Mouse (Mus musculus) activated CD4-positive, CD25-positive, alpha-beta regulatory T cell, adult 9 weeks (primary cell): ENCODE results near the gene Qprt. TPM values are rescaled to one million over a fixed set of nuclear protein-coding genes. Genes with fewer than 3 reads are reported as not detected.

Experiments
- polyA plus RNA-seq: library from polyadenylated mRNA; unstranded; fragments of 100-300 nt; shearing (Covaris generic); gene quantifications from one replicate; pipeline ENCODE4 v1.2.1, GENCODE M21; 2017

Qprt gene
- polyA plus RNA-seq = 19.1 TPM

GRCm38 (mm10) chr7:127121911-127122270 lies at the start of gene Qprt:
TSS of gene Qprt (minus strand) at chr7:127122226.

GRCm38 (mm10) chr7:127137262-127138017 lies 15.4 kb upstream of the Qprt start, which contains the start of gene Spn:
TSS of gene Spn (minus strand) at chr7:127137823.

GRCm38 (mm10) chr7:127091114-127091896 lies 30.7 kb downstream of the Qprt start, which contains the start of gene AI467606:
TSS of gene AI467606 (plus strand) at chr7:127091359.

GRCm38 (mm10) chr7:127087278-127088010 lies 34.6 kb downstream of the Qprt start, which contains the start of gene Zg16:
TSS of gene Zg16 (minus strand) at chr7:127087328.

Other genes starting within 250 kb of the Qprt start
- 61.6 TPM for gene Taok2, start 237.5 kb downstream of the Qprt start, polyA plus RNA-seq
- gene Tmem219, start 199.3 kb downstream of the Qprt start, polyA plus RNA-seq = 47.8 TPM
- gene Kctd13, start 193.3 kb downstream of the Qprt start, polyA plus RNA-seq = 11.5 TPM
- 0.17 TPM for gene Asphd1, start 172.6 kb downstream of the Qprt start, polyA plus RNA-seq
- gene Sez6l2, start 171.7 kb downstream of the Qprt start, polyA plus RNA-seq = 1.5 TPM
- gene Cdipt, start 146.3 kb downstream of the Qprt start, polyA plus RNA-seq = 320 TPM
- gene Cdiptos, start 146.1 kb downstream of the Qprt start, polyA plus RNA-seq = 2.9 TPM
- 59.1 TPM for gene Mvp, start 107.6 kb downstream of the Qprt start, polyA plus RNA-seq
- gene Pagr1b, start 105.7 kb downstream of the Qprt start, polyA plus RNA-seq = 0.97 TPM
- 149 TPM for gene Pagr1a, start 104.9 kb downstream of the Qprt start, polyA plus RNA-seq
- gene Gm42742, start 101.1 kb downstream of the Qprt start, polyA plus RNA-seq = 32.7 TPM
- gene Prrt2, start 101.0 kb downstream of the Qprt start, polyA plus RNA-seq = 14.6 TPM
- gene Maz, start 95.2 kb downstream of the Qprt start, polyA plus RNA-seq = 24.7 TPM
- gene Kif22, start 79.8 kb downstream of the Qprt start, polyA plus RNA-seq = 18.7 TPM
- not detected for gene Zg16, start 34.9 kb downstream of the Qprt start, polyA plus RNA-seq
- 389 TPM for gene AI467606, start 30.9 kb downstream of the Qprt start, polyA plus RNA-seq
- gene Spn, start 15.6 kb upstream of the Qprt start, polyA plus RNA-seq = 101 TPM
- 80.9 TPM for gene Cd2bp2, start 73.8 kb upstream of the Qprt start, polyA plus RNA-seq
- gene Tbc1d10b, start 86.2 kb upstream of the Qprt start, polyA plus RNA-seq = 12.2 TPM
- 20.7 TPM for gene Mylpf, start 86.7 kb upstream of the Qprt start, polyA plus RNA-seq
- 20.7 TPM for gene Zfp553, start 110.8 kb upstream of the Qprt start, polyA plus RNA-seq
- gene Sept1, start 110.9 kb upstream of the Qprt start, polyA plus RNA-seq = 488 TPM
- 0.43 TPM for gene Zfp771, start 122.0 kb upstream of the Qprt start, polyA plus RNA-seq
- 48.1 TPM for gene Dctpp1, start 138.5 kb upstream of the Qprt start, polyA plus RNA-seq
- gene Sephs2, start 151.8 kb upstream of the Qprt start, polyA plus RNA-seq = 22.3 TPM
- 433 TPM for gene Itgal, start 174.0 kb upstream of the Qprt start, polyA plus RNA-seq
- gene Zfp768, start 223.4 kb upstream of the Qprt start, polyA plus RNA-seq = 0.34 TPM